Mouse (Mus musculus) lung, postnatal 4 days (tissue): Measurements from ENCODE around the gene Rgs6.

Source experiments
- DNase-seq, 2 experiments: peaks; one replicate each; pipeline ENCODE4 v3.0.0; 2021

Gene Rgs6

GRCm38 (mm10) chr12:82880711-82881110 lies 292.6 kb downstream of the Rgs6 start:
- no peak for DNase-seq

GRCm38 (mm10) chr12:82883079-82883478 lies 295.0 kb downstream of the Rgs6 start:
- DNase-seq, result no peak

DNA sequence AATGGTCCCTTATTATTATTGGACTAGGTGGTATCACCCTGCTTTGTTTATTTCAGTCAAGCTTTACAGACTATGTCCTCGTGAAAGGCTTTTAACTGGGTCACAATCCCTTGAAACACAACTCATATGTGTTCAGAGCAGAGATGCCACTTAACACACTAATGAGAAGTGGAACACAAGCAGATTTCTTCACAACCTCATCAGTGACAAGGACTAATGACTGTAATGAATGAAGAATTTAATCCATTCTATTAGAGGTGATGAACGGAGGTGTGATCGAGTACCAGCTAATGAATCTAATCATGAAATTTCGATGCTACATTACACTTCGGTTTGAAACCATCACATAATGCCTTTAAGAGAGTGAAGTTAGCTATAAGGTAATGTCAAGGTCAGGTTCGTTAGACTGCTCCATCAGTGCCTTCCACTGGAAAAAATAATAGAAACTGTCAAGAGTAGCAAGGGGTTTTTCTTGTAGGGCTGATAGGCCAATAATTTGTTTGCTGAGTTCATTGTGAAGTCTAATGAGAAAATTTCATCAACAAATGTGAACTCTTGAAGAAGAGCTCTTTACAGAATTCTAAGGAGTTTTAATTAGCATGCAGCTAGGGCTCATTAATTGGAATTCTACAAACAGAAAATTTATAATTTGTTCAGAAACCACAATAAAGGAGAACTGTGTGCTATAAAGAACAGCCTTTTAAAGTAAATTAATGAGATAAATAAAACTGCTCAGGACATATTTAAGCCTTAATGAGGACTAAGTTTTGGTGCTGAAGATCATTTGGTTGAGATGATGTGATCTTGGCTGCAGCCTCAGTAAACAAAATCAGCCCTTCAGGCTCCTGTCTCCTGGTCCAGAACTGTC lies 307.1 kb downstream of the Rgs6 start:
- DNase-seq, result no peak

DNA sequence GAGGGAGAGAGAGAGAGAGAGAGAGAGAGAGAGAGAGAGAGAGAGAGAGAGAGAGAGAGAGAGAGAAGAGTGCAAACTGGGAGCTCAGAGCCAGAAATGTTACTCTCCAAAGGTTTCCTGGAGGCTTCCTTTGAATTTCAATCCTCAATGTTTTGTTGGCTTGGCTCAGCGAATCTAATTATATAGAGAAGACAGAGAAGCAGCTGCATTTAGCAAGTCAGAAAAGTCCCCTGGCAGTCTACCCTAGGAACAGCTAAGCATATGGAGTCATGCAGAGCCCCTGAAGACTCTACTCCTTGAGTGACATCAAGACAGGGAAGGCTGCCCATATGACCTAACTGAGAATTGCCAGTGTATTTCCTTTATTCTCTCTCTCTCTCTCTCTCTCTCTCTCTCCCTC lies 317.7 kb downstream of the Rgs6 start:
- DNase-seq, result no peak

GRCm38 (mm10) chr12:82910846-82911245 lies 322.8 kb downstream of the Rgs6 start:
- DNase-seq, result no peak

- DNase-seq, result no peak
Measured at GRCm38 (mm10) chr12:82914127-82914526, 326.0 kb downstream of the Rgs6 start.

GRCm38 (mm10) chr12:82920146-82920545 lies 332.1 kb downstream of the Rgs6 start:
- no peak for DNase-seq

GRCm38 (mm10) chr12:82921287-82922015 lies 333.4 kb downstream of the Rgs6 start:
- DNase-seq, result no peak

DNA sequence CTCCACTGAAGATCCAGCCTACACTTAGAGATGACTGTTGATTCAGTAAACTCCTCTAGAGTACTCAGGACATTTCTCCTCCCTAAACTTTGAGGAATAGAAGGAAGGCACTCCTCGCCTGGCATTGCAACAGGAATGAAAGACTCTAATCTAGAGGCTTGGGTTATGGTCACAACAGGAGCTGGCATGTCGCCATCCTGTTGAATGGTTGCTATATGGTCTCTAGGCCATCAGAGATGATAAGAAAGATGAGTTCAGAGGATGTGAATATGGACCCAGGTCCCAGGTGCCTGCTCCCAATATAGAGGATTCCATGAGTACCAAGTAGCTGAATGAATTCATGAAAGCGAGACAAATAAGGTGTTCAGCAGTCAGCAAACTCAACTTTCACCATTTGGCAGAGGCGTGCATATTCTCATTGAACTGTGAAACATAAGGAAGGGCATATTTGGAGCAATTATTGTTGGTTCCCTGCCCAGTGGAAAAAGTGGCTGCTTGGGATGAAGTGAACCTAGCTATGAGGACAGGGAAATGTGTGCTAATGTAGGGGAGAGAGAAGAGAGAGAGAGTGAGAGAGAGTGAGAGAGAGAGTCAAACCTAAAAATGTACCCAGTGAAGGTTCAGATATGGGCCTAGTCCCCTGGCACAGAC lies 334.9 kb downstream of the Rgs6 start:
- DNase-seq, result no peak

DNA sequence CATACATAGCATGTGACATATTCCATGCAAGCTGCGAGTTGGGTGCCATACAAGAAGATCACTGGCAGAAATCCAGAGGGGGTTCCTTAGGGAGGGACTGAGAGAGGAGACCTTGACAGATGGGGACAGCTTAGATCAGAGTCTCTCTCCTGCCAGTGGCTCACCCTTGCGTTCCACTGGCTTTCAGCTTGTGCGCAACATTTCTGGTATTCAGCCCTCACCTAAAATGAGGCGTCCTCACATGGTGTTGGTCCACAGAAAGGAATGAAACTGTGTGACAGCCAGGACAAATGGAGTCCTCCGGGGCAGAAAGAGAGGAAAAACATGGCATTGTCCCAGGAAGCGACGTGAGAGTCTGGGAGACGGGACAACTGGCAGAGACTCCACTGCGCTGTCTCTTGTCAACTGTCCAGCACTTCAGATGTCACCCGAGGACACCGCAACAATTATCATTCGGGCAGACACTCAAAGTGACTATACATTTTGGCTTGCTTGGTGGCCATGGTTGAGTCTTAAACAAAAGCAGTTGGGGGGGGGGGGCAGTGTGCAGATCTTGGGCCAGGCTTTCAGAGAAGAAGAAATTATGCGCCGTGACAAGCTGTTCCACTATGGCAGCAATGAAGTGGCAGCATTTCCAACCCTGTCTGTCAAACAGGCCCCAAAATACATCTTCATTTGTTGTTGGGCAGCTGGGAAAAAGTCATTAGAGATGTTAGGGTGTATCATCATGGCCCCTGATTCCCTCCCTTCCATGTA lies 344.8 kb downstream of the Rgs6 start:
- DNase-seq, result peak; percentile 75 to 85

DNA sequence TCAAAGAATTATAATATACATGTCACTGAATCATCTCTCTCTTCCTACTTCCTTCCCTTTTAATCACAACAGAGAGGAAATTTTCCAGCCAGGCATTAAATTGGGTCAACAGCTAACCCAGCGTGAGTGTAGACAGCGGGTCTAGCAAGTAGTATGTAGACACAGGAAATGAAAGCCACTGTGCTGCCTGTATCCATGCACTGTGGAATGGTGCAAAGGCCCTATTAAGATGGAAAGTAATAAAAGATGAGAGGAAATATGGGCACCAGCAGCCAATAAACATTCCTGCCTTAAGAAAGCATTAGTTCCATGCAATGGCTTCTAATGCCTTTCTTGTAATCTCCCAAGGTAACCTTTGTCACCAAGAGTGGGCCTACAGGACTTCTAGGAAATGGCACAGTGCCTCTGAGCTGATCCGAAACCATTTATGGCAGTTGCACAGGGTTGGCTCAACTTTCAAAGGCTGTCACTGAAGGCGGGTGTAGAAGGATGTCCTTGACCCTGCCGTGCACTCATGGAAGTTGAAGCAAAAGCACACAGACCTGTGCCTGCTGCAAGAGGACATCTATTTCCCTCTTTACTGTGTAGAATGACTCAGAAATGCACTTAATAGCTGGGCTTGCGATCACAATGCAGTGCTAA lies 347.1 kb downstream of the Rgs6 start:
- DNase-seq, result peak in 1 of 2 experiments; percentile 39

DNA sequence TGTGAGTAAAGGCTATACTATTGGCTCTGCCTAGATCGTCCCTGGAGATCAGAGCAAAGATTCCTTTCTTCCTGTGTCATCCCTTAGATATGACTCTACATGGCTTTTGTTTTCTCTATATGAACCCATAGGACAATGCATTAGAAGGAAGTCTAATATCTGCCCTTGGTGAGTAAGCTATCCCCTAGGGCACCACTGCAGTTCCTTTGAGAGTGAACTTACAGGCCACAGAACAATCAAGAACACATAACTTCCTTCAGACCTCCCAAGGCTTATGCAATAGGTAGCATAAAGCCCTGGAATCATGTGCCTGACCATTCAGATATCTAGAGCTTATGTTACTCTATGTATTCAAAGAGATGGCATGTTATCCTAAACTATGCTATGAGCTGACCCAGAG lies 347.7 kb downstream of the Rgs6 start:
- no peak for DNase-seq

DNA sequence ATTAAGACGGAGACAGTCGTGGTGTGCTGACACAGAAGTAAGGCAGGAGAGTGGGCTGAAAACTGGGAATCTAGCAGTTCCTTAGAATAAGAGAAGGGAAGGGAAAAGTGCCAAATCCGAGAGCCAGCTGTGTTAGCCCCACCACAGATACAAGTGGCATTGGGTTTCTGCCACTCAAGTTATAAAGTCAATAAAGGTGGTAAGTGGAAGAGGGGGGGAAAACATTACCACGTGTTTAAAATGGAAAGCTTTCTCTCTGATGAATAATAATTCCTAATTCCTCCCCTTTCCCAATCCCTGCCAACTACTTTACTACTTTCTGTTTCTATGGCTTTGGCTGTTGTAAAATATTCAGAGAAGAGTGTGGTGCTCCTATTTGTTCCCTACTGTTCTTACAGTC lies 352.4 kb downstream of the Rgs6 start:
- DNase-seq, result no peak

- DNase-seq, result peak; percentile 64 to 83
Measured at GRCm38 (mm10) chr12:82946507-82946906, 358.4 kb downstream of the Rgs6 start.

GRCm38 (mm10) chr12:82961111-82961510 lies 373.0 kb downstream of the Rgs6 start:
- peak in 1 of 2 experiments; percentile 12 for DNase-seq

GRCm38 (mm10) chr12:82961852-82962251 lies 373.8 kb downstream of the Rgs6 start:
- DNase-seq, result peak; percentile 41 to 62

GRCm38 (mm10) chr12:82970521-82971105 lies 382.5 kb downstream of the Rgs6 start:
- DNase-seq, result no peak

GRCm38 (mm10) chr12:82971176-82971575 lies 383.1 kb downstream of the Rgs6 start:
- DNase-seq, result no peak

DNA sequence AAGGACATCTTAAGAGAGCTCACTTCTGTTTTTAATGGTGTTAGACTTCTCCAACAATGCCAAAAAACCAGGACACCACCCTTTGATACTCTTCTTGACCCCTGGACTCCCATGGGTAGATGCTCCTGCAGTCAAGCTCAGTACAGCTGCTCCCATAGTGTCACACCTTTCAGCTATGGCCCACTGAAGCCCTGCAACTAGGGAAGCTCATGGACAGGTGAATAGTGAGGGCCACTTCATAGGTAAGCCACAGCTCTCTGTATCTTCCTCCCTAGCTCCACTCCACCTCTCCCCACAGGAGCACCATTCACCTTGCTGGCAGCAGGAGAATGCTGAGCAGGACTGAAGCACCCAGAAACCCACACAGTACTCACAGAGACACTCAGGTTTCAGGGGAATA lies 384.6 kb downstream of the Rgs6 start:
- no peak for DNase-seq

GRCm38 (mm10) chr12:82973771-82974170 lies 385.7 kb downstream of the Rgs6 start:
- DNase-seq, result no peak

GRCm38 (mm10) chr12:82978275-82978674 lies 390.2 kb downstream of the Rgs6 start:
- DNase-seq, result no peak

DNA sequence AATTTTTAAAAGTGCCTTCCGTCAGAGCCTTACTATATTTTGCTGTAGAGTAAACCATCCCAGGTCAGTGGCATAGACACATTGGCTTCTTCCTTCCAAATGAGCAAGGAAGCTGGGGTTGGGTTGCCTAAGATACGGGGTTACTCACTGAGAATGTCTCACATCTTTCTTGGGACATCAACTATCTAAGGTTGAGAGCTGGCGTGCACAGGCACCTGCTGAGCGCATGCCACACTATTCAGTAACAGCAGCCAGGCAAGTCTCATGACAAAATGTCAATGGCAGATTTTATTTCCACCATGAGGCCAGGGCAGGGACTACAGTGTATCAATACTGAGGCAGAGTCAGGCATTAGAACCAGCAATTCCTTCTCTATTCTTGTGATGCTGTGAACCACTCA lies 394.6 kb downstream of the Rgs6 start:
- no peak for DNase-seq
